Mouse (Mus musculus): ENCODE results near the gene Prrx2.
"Not testable (repeated sequence)": the region's sequence is repeated elsewhere in the genome, so short reads cannot be mapped to it uniquely, and the experiment has no call there.

Prrx2 gene

GRCm38 (mm10) chr2:30912291-30912773 lies 77.6 kb downstream of the Prrx2 start:
- no peak for DNase-seq (ENCODE audit: low read depth)

GRCm38 (mm10) chr2:30913022-30913421 lies 78.2 kb downstream of the Prrx2 start:
- no peak for DNase-seq (ENCODE audit: low read depth)

- no peak for DNase-seq (ENCODE audit: low read depth)
Measured at GRCm38 (mm10) chr2:30914836-30915235, 80.1 kb downstream of the Prrx2 start.

GRCm38 (mm10) chr2:30915376-30915775 lies 80.6 kb downstream of the Prrx2 start:
- no peak for DNase-seq (ENCODE audit: low read depth)

GRCm38 (mm10) chr2:30915933-30916332 lies 81.2 kb downstream of the Prrx2 start:
- not testable (repeated sequence) for DNase-seq (ENCODE audit: low read depth)

DNA sequence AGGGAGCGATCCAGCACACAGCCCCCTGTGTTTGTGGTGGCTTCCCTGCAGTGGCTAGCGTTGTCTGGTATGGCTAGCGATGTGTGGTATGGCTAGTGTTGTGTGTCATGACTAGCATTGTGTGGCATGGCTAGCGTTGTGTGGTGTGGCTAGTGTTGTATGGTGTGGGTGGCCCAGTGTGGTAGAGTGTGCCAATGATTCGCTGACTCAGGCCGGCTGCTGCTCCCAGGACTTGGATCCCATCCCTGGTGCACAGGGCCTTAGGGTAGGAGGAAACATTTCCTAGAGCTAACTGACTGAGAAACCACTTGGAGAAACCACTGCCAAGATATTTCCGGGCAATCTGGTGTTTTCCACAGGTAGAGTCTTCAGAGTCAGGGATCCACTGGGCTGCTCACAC lies 82.9 kb downstream of the Prrx2 start:
- no peak for DNase-seq (ENCODE audit: low read depth)

DNA sequence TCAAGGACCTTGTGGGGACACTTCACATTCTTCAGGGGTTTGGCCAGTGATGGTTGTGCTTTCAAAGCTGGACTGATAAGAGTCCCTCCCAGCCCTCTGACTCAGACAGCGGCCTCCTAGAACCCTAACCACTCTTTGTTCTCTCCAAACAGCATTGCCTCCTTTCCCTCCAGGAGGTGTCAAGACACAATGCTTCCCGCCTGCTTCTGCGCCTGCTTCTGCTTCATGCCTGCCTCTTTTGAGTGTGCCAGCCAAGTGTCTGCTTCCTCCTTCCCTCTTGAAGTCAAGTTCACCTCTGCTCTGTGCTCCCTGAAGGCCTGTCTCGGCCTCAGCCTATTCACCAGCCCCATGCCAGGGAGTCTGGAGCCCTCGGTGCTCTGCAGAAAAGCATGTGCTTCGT lies 83.4 kb downstream of the Prrx2 start:
- DNase-seq (ENCODE audit: low read depth) = no peak

GRCm38 (mm10) chr2:30918780-30919329 lies 84.1 kb downstream of the Prrx2 start:
- no peak for DNase-seq (ENCODE audit: low read depth)

GRCm38 (mm10) chr2:30920216-30920615 lies 85.4 kb downstream of the Prrx2 start:
- DNase-seq (ENCODE audit: low read depth) = no peak

- no peak for DNase-seq (ENCODE audit: low read depth)
Measured at GRCm38 (mm10) chr2:30923099-30923498, 88.3 kb downstream of the Prrx2 start.

- DNase-seq (ENCODE audit: low read depth) = no peak
Measured at GRCm38 (mm10) chr2:30925181-30925580, 90.4 kb downstream of the Prrx2 start.

- DNase-seq (ENCODE audit: low read depth) = no peak
Measured at GRCm38 (mm10) chr2:30926381-30926780, 91.6 kb downstream of the Prrx2 start.

- DNase-seq (ENCODE audit: low read depth) = no peak
Measured at GRCm38 (mm10) chr2:30927151-30927781, 92.5 kb downstream of the Prrx2 start.

- DNase-seq (ENCODE audit: low read depth) = peak; percentile 86
Measured at GRCm38 (mm10) chr2:30927844-30928628, 93.3 kb downstream of the Prrx2 start.

GRCm38 (mm10) chr2:30928893-30929482 lies 94.2 kb downstream of the Prrx2 start:
- no peak for DNase-seq (ENCODE audit: low read depth)

DNA sequence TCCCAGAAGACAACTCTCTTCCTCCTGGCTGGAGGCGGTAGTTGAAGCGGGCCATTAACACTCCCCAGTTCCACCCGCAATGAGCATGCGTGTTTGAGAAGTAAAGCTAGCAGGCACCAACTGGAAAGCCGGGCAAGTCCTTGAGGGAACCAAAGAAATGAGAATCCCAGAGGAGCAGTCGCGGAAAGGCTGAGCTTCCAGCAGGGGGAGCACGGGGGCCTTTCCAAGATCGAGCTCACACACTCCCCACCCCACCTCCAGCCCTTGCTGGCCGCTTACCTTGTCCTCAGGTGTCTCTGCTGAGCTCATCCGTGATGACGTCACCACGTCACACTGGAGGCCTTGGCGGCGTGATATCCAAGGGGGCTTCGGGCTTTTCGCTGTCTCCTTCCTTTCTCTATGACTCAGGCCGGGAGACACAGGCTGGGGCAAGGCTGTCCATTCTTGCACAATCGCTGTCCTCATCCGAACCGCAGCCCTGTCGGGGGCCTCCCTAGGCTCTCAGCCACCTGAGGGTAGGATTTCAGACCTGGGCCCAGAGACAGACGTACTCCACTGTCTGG lies 94.8 kb downstream of the Prrx2 start, which contains the start of gene Ptges:
Ptges (minus strand) TSS at position 381 of the 563 bp plus-strand sequence.
- DNase-seq (ENCODE audit: low read depth) = peak; percentile 37

- not testable (repeated sequence) for DNase-seq (ENCODE audit: low read depth)
Measured at GRCm38 (mm10) chr2:30930846-30931245, 96.1 kb downstream of the Prrx2 start.
